Mouse (Mus musculus) CH12.LX (cell line): ENCODE data around the gene Efna1. TPM values are rescaled to one million over a fixed set of nuclear protein-coding genes. Genes with fewer than 3 reads are reported as not detected.
A peak's percentile ranks its signal among the peaks of the same experiment; 100 is the strongest.

ENCODE experiments used
- DNase-seq: peaks from one replicate; pipeline ENCODE4 v3.0.0-alpha.2; 2013; ENCODE audit errors: extremely low read depth
- H3K27ac ChIP-seq: 2 replicates; pipeline ENCODE4 v1.5.1; 2012; ENCODE audit warnings: low read depth, mild to moderate bottlenecking, control low read depth, moderate library complexity; ENCODE audit not compliant: insufficient read depth
- H3K27me3 ChIP-seq: replicated peaks from 2 replicates; pipeline ENCODE3; 2012; ENCODE audit warnings: inconsistent platforms
- H3K36me3 ChIP-seq, 2 experiments: replicated peaks in 1 of 2; 2 replicates each; pipeline versions ENCODE3 to v1.6.1; 2012; ENCODE audit warnings: inconsistent platforms in 1 of 2, low read length in 1 of 2, mild to moderate bottlenecking in 1 of 2, mixed read lengths in 1 of 2, moderate library complexity in 1 of 2; ENCODE audit not compliant: control insufficient read depth in 1 of 2, insufficient read depth in 1 of 2
- H3K4me1 ChIP-seq, 2 experiments: 2 replicates each; pipeline ENCODE4 v1.6.1; 2012; ENCODE audit warnings: inconsistent platforms in 1 of 2, moderate library complexity in 1 of 2; ENCODE audit not compliant: insufficient read depth in 2 of 2, control insufficient read depth in 1 of 2
- H3K4me2 ChIP-seq: 2 replicates; pipeline ENCODE4 v1.6.1; 2012; ENCODE audit warnings: low read depth, mild to moderate bottlenecking, control low read depth; ENCODE audit not compliant: poor library complexity, insufficient read depth, severe bottlenecking
- H3K4me3 ChIP-seq, 3 experiments: fragments of 150-350 bp in 1 of 3; sonication (generic) in 1 of 3; replicated peaks in 1 of 3; 2 replicates each; pipeline versions ENCODE3 to v1.5.1; 2011 to 2012; ENCODE audit warnings: low read depth in 2 of 3, low read length in 2 of 3, mild to moderate bottlenecking in 2 of 3, moderate library complexity in 2 of 3, control low read depth in 1 of 3, improper control_type of control experiment in 1 of 3, inconsistent platforms in 1 of 3, mixed read lengths in 1 of 3; ENCODE audit not compliant: poor library complexity in 1 of 3
- H3K79me2 ChIP-seq: replicated peaks from 2 replicates; pipeline ENCODE4 v1.6.1; 2012; ENCODE audit warnings: mild to moderate bottlenecking, moderate library complexity; ENCODE audit not compliant: control insufficient read depth, poor library complexity, insufficient read depth, severe bottlenecking; ENCODE audit errors: extremely low read depth
- H3K9ac ChIP-seq: 2 replicates; pipeline ENCODE4 v1.6.1; 2012; ENCODE audit warnings: low read depth, mild to moderate bottlenecking, control low read depth, moderate library complexity; ENCODE audit not compliant: insufficient read depth
- H3K9me3 ChIP-seq: replicated peaks from 2 replicates; pipeline ENCODE3; 2012; ENCODE audit warnings: low read length, inconsistent platforms, mixed read lengths
- BHLHE40 ChIP-seq: IDR thresholded peaks from 2 replicates; pipeline ENCODE4 v1.6.1; 2011; ENCODE audit warnings: mild to moderate bottlenecking, low read depth, low read length, improper control_type of control experiment
- CTCF ChIP-seq, 2 experiments: IDR thresholded peaks in 1 of 2; conservative IDR thresholded peaks in 1 of 2; 2 replicates each; pipeline ENCODE4 v1.5.1; 2011 to 2012; ENCODE audit warnings: low read depth in 2 of 2, low read length in 2 of 2, improper control_type of control experiment in 1 of 2, inconsistent platforms in 1 of 2, mild to moderate bottlenecking in 1 of 2, moderate library complexity in 1 of 2
- ELF1 ChIP-seq: IDR thresholded peaks from 2 replicates; pipeline ENCODE4 v1.6.1; 2014; ENCODE audit warnings: low read depth, mild to moderate bottlenecking, inconsistent platforms, low read length, improper control_type of control experiment
- EP300 ChIP-seq: IDR thresholded peaks from 2 replicates; pipeline ENCODE4 v1.6.1; 2011; ENCODE audit warnings: low read length, improper control_type of control experiment
- ETS1 ChIP-seq: conservative IDR thresholded peaks from 2 replicates; pipeline ENCODE4 v1.6.1; 2012; ENCODE audit warnings: low read depth, mild to moderate bottlenecking, inconsistent platforms, low read length, improper control_type of control experiment, moderate library complexity
- HCFC1 ChIP-seq: IDR thresholded peaks from 2 replicates; pipeline ENCODE4 v1.6.1; 2012; ENCODE audit warnings: low read depth, mild to moderate bottlenecking, inconsistent platforms, low read length, improper control_type of control experiment
- IRF4 ChIP-seq: IDR thresholded peaks from 2 replicates; pipeline ENCODE4 v1.6.1; 2014; ENCODE audit warnings: low read depth, mild to moderate bottlenecking, inconsistent platforms, low read length, improper control_type of control experiment
- JUND ChIP-seq: conservative IDR thresholded peaks from 2 replicates; pipeline ENCODE4 v1.6.1; 2011; ENCODE audit warnings: low read depth, low read length, improper control_type of control experiment
- KAT2A ChIP-seq: IDR thresholded peaks from 2 replicates; pipeline ENCODE4 v1.6.1; 2012; ENCODE audit warnings: low read length, improper control_type of control experiment, inconsistent platforms; ENCODE audit not compliant: insufficient replicate concordance
- MAFK ChIP-seq: IDR thresholded peaks from 2 replicates; pipeline ENCODE4 v1.6.1; 2011; ENCODE audit warnings: low read length, improper control_type of control experiment; ENCODE audit not compliant: insufficient replicate concordance
- MAZ ChIP-seq: IDR thresholded peaks from 2 replicates; pipeline ENCODE4 v1.6.1; 2012; ENCODE audit warnings: low read depth, mild to moderate bottlenecking, inconsistent platforms, low read length, improper control_type of control experiment, moderate library complexity
- MXI1 ChIP-seq: IDR thresholded peaks from 2 replicates; pipeline ENCODE4 v1.6.1; 2011; ENCODE audit warnings: mild to moderate bottlenecking, low read depth, low read length, improper control_type of control experiment
- MYC ChIP-seq: IDR thresholded peaks from 2 replicates; pipeline ENCODE4 v1.6.1; 2011; ENCODE audit warnings: low read depth, mild to moderate bottlenecking, improper control_type of control experiment, low read length
- NELFE ChIP-seq: IDR thresholded peaks from 2 replicates; pipeline ENCODE4 v1.6.1; 2011; ENCODE audit warnings: low read depth, low read length, improper control_type of control experiment
- PAX5 ChIP-seq: IDR thresholded peaks from 2 replicates; pipeline ENCODE4 v1.6.1; 2012; ENCODE audit warnings: low read length, inconsistent platforms, mixed read lengths
- POLR2AphosphoS2 ChIP-seq: IDR thresholded peaks from 2 replicates; pipeline ENCODE4 v1.6.1; 2011; ENCODE audit warnings: low read depth, low read length, improper control_type of control experiment
- RAD21 ChIP-seq: IDR thresholded peaks from 2 replicates; pipeline ENCODE4 v1.6.1; 2011; ENCODE audit warnings: low read depth, mild to moderate bottlenecking, low read length, improper control_type of control experiment, moderate library complexity
- RCOR1 ChIP-seq: conservative IDR thresholded peaks from 2 replicates; pipeline ENCODE4 v1.6.1; 2012; ENCODE audit warnings: low read depth, mild to moderate bottlenecking, inconsistent platforms, low read length, improper control_type of control experiment
- SIN3A ChIP-seq: IDR thresholded peaks from 2 replicates; pipeline ENCODE4 v1.6.1; 2012; ENCODE audit warnings: low read length, improper control_type of control experiment, inconsistent platforms
- TBP ChIP-seq: conservative IDR thresholded peaks from 2 replicates; pipeline ENCODE4 v1.6.1; 2011; ENCODE audit warnings: low read depth, low read length, improper control_type of control experiment
- ZMIZ1 ChIP-seq: IDR thresholded peaks from 2 replicates; pipeline ENCODE4 v1.6.1; 2012; ENCODE audit warnings: low read depth, mild to moderate bottlenecking, inconsistent platforms, low read length, improper control_type of control experiment
- ZNF384 ChIP-seq: IDR thresholded peaks from 2 replicates; pipeline ENCODE4 v1.6.1; 2012; ENCODE audit warnings: low read depth, low read length, improper control_type of control experiment, inconsistent platforms
- dilution Hi-C: fragments of 300-500 bp; cut with MboI; formaldehyde crosslinking; loops from 2 replicates; pipeline ENCODE4 v1.14.3; 2020; ENCODE audit warnings: low sequenced_read_pairs; ENCODE audit not compliant: extremely low pct_unique_long_range_greater_than_20kb, extremely low pct_ligation_motif_present
- in situ Hi-C: fragments of 300-500 bp; cut with MboI; formaldehyde crosslinking; loops from 3 replicates; pipeline ENCODE4 v1.14.3; 2019; ENCODE audit warnings: low sequenced_read_pairs, low pct_ligation_motif_present, low pct_unique_long_range_greater_than_20kb, mixed read lengths
- polyA plus RNA-seq: library from polyadenylated mRNA; unstranded; fragments of >175 nt; gene quantifications from 2 replicates; pipeline ENCODE4 v1.2.1, GENCODE M21; 2012; ENCODE audit warnings: low read depth; ENCODE audit not compliant: insufficient read length
- total RNA-seq, 2 experiments: library from RNA; depleted of rRNA; stranded (reverse); fragments of 300-350 nt in 1 of 2; fragments of >200 nt in 1 of 2; gene quantifications; 2 replicates each; pipeline ENCODE4 v1.2.3; 2012 to 2014

The Efna1 gene
- total and polyA plus RNA-seq, 3 experiments, result 0.70 to 0.93 (median 0.71) TPM

- Histone ChIP-seq H3K4me2 (no peak overlapping the region), H3K27ac (no peak overlapping the region), H3K9me3 (no peaks in the 10 kb centered on the region), H3K4me3 (no peak overlapping the region)
- DNase-seq, result no peak
- in situ Hi-C loops, result no loop called here
- TF ChIP-seq MAFK (no peak), PAX5 (no peak), MYC (no peak), KAT2A (no peak), POLR2AphosphoS2 (no peak), HCFC1 (no peak), TBP (no peak), IRF4 (no peak), CTCF (conservative IDR thresholded peaks at IDR 0.05 in 1 of 2, IDR thresholded peaks at IDR 0.05 in 1 of 2; ENCODE audit: low read depth in 2 of 2, low read length in 2 of 2) (no peak), RAD21 (no peak), MXI1 (no peak), ETS1 (no peak), ELF1 (no peak)
- TF ChIP-seq, all 38 proteins: peak for 0
- peaks cover 12% of the 10 kb centered on the region; the same call in 1 of the 2 replicates for H3K79me2 ChIP-seq
- dilution Hi-C loops, result no loop called here
- no peaks in the 10 kb centered on the region for H3K27me3 ChIP-seq
- H3K36me3 ChIP-seq, result peaks cover 0 to 13% of the 10 kb centered on the region in 2 experiments
- no peak overlapping the region for H3K9ac ChIP-seq
- peaks cover 12 to 31% of the 10 kb centered on the region in 2 experiments for H3K4me1 ChIP-seq
These were observed 9.2 kb downstream of the Efna1 start for GRCm38 (mm10) chr3:89271760-89272159.

GRCm38 (mm10) chr3:89270891-89271290, 10.1 kb downstream of the Efna1 start:
- in situ Hi-C loops, result no loop called here
- Histone ChIP-seq H3K4me1 (peaks cover 12 to 35% of the 10 kb centered on the region in 2 experiments), H3K9ac (peak overlapping the region; percentile 84; the same call in 1 of the 2 replicates)

More at GRCm38 (mm10) chr3:89270891-89271290, 10.1 kb downstream of the Efna1 start:
- dilution Hi-C loops, result no loop called here
- no peak for TF ChIP-seq RCOR1
- no peak for TF ChIP-seq ZNF384
- TF ChIP-seq MAFK, result no peak
- TF ChIP-seq ZMIZ1, result no peak
- TF ChIP-seq JUND, result no peak
- no peak for TF ChIP-seq MYC
- no peak for TF ChIP-seq SIN3A
- no peak for TF ChIP-seq IRF4
- no peak for TF ChIP-seq BHLHE40
- TF ChIP-seq MAZ, result no peak
- no peak for TF ChIP-seq NELFE
- no peak for TF ChIP-seq PAX5
- no peak for TF ChIP-seq RAD21
- no peak for TF ChIP-seq ETS1
- no peak for TF ChIP-seq CTCF (conservative IDR thresholded peaks at IDR 0.05 in 1 of 2, IDR thresholded peaks at IDR 0.05 in 1 of 2; ENCODE audit: low read depth in 2 of 2, low read length in 2 of 2)
- TF ChIP-seq HCFC1, result no peak
- TF ChIP-seq EP300, result no peak
- TF ChIP-seq ELF1, result no peak
- no peak for TF ChIP-seq KAT2A
- Histone ChIP-seq H3K27me3 (no peaks in the 10 kb centered on the region), H3K79me2 (peaks cover 12% of the 10 kb centered on the region; the same call in 1 of the 2 replicates), H3K27ac (no peak overlapping the region), H3K36me3 (peaks cover 0 to 13% of the 10 kb centered on the region in 2 experiments), H3K4me3 (no peak overlapping the region), H3K9me3 (no peaks in the 10 kb centered on the region), H3K4me2 (peak overlapping the region; percentile 13)
- no peak for DNase-seq
